Mouse (Mus musculus): ENCODE data around the gene Kank1. TPM values are rescaled to one million over a fixed set of nuclear protein-coding genes. Genes with fewer than 3 reads are reported as not detected.

The Kank1 gene
- total and polyA plus RNA-seq, 2 experiments from 2014 or later, result 27.0 to 41.2 TPM

- TF ChIP-seq CTCF (IDR thresholded peaks at IDR 0.05; ENCODE audit: low read depth) (no peak), EP300 (IDR thresholded peaks at IDR 0.05; ENCODE audit: low read depth) (no peak)
- Histone ChIP-seq H3K27ac (ENCODE audit: low read depth) (no peak overlapping the region), H3K9ac (replicated peaks; ENCODE audit: low read depth, low read length) (no peak overlapping the region), H3K36me3 (replicated peaks; ENCODE audit: control insufficient read depth, insufficient read depth, low read length) (no peaks in the 10 kb centered on the region), H3K4me2 (ENCODE audit: low read depth, low read length) (no peak overlapping the region), H3K4me3 (ENCODE audit: low read depth, low read length) (no peak overlapping the region), H3K9me3 (replicated peaks; ENCODE audit: control insufficient read depth, low read length) (no peaks in the 10 kb centered on the region), H3K4me1 (ENCODE audit: control insufficient read depth, insufficient read depth) (no peaks in the 10 kb centered on the region), H3K27me3 (ENCODE audit: control insufficient read depth, insufficient read depth, low read length) (no peaks in the 10 kb centered on the region)
- ATAC-seq (ENCODE audit: insufficient read depth, low read depth), result no peak
- DNase-seq (ENCODE audit: low spot score), result no peak
- WGBS, result 93% methylated on average over 5 of the region's 5 CpGs
Measured at GRCm38 (mm10) chr19:25301189-25301588, 64.4 kb downstream of the Kank1 start.

- Histone ChIP-seq H3K27me3 (ENCODE audit: control insufficient read depth, insufficient read depth, low read length) (no peaks in the 10 kb centered on the region), H3K4me3 (ENCODE audit: low read depth, low read length) (no peak overlapping the region), H3K27ac (ENCODE audit: low read depth) (no peak overlapping the region), H3K9ac (replicated peaks; ENCODE audit: low read depth, low read length) (no peak overlapping the region), H3K4me2 (ENCODE audit: low read depth, low read length) (no peak overlapping the region), H3K9me3 (replicated peaks; ENCODE audit: control insufficient read depth, low read length) (no peaks in the 10 kb centered on the region), H3K36me3 (replicated peaks; ENCODE audit: control insufficient read depth, insufficient read depth, low read length) (no peaks in the 10 kb centered on the region), H3K4me1 (ENCODE audit: control insufficient read depth, insufficient read depth) (peaks cover 27% of the 10 kb centered on the region)
- DNase-seq (ENCODE audit: low spot score) (no peak), ATAC-seq (ENCODE audit: insufficient read depth, low read depth) (no peak)
- TF ChIP-seq EP300 (IDR thresholded peaks at IDR 0.05; ENCODE audit: low read depth) (no peak), CTCF (IDR thresholded peaks at IDR 0.05; ENCODE audit: low read depth) (peak; percentile 27; the same call in 1 of the 2 replicates)
- WGBS, result 65% methylated on average over 9 of the region's 9 CpGs
Measured at GRCm38 (mm10) chr19:25306277-25306676, 69.5 kb downstream of the Kank1 start.

GRCm38 (mm10) chr19:25308156-25308555, 71.4 kb downstream of the Kank1 start:
- Histone ChIP-seq H3K27ac (ENCODE audit: low read depth) (no peak overlapping the region), H3K9ac (replicated peaks; ENCODE audit: low read depth, low read length) (no peak overlapping the region), H3K4me2 (ENCODE audit: low read depth, low read length) (peak overlapping the region; percentile 53; the same call in 1 of the 2 replicates), H3K27me3 (ENCODE audit: control insufficient read depth, insufficient read depth, low read length) (no peaks in the 10 kb centered on the region), H3K36me3 (replicated peaks; ENCODE audit: control insufficient read depth, insufficient read depth, low read length) (no peaks in the 10 kb centered on the region), H3K4me1 (ENCODE audit: control insufficient read depth, insufficient read depth) (peaks cover 44% of the 10 kb centered on the region), H3K9me3 (replicated peaks; ENCODE audit: control insufficient read depth, low read length) (no peaks in the 10 kb centered on the region), H3K4me3 (ENCODE audit: low read depth, low read length) (no peak overlapping the region)
- 32% methylated on average over 2 of the region's 2 CpGs for WGBS
- DNase-seq (ENCODE audit: low spot score) (no peak), ATAC-seq (ENCODE audit: insufficient read depth, low read depth) (no peak)
- no peak for TF ChIP-seq CTCF (IDR thresholded peaks at IDR 0.05; ENCODE audit: low read depth)
- no peak for TF ChIP-seq EP300 (IDR thresholded peaks at IDR 0.05; ENCODE audit: low read depth)

- Histone ChIP-seq H3K27ac (ENCODE audit: low read depth) (peak overlapping the region; percentile 64), H3K9me3 (replicated peaks; ENCODE audit: control insufficient read depth, low read length) (no peaks in the 10 kb centered on the region), H3K36me3 (replicated peaks; ENCODE audit: control insufficient read depth, insufficient read depth, low read length) (no peaks in the 10 kb centered on the region), H3K4me3 (ENCODE audit: low read depth, low read length) (peak overlapping the region; percentile 20; the same call in 1 of the 2 replicates), H3K4me1 (ENCODE audit: control insufficient read depth, insufficient read depth) (peaks cover 44% of the 10 kb centered on the region), H3K27me3 (ENCODE audit: control insufficient read depth, insufficient read depth, low read length) (no peaks in the 10 kb centered on the region), H3K4me2 (ENCODE audit: low read depth, low read length) (peak overlapping the region; percentile 53), H3K9ac (replicated peaks; ENCODE audit: low read depth, low read length) (peak overlapping the region; percentile 10; the same call in 1 of the 2 replicates)
- peak; percentile 20; the same call in 1 of the 2 replicates for ATAC-seq (ENCODE audit: insufficient read depth, low read depth)
- peak; percentile 23 for DNase-seq (ENCODE audit: low spot score)
- 13% methylated on average over 12 of the region's 12 CpGs for WGBS
- no peak for TF ChIP-seq CTCF (IDR thresholded peaks at IDR 0.05; ENCODE audit: low read depth)
- TF ChIP-seq EP300 (IDR thresholded peaks at IDR 0.05; ENCODE audit: low read depth), result no peak
Measured at GRCm38 (mm10) chr19:25308763-25309162, 72.0 kb downstream of the Kank1 start.

- DNase-seq (ENCODE audit: low spot score) (no peak), ATAC-seq (ENCODE audit: insufficient read depth, low read depth) (no peak)
- no peaks in the 10 kb centered on the region for H3K36me3 ChIP-seq (replicated peaks; ENCODE audit: control insufficient read depth, insufficient read depth, low read length)
- H3K9ac ChIP-seq (replicated peaks; ENCODE audit: low read depth, low read length), result no peak overlapping the region
- no peak for TF ChIP-seq CTCF (IDR thresholded peaks at IDR 0.05; ENCODE audit: low read depth)
- TF ChIP-seq EP300 (IDR thresholded peaks at IDR 0.05; ENCODE audit: low read depth), result no peak
- no peaks in the 10 kb centered on the region for H3K9me3 ChIP-seq (replicated peaks; ENCODE audit: control insufficient read depth, low read length)
- H3K27me3 ChIP-seq (ENCODE audit: control insufficient read depth, insufficient read depth, low read length), result no peaks in the 10 kb centered on the region
- H3K4me3 ChIP-seq (ENCODE audit: low read depth, low read length), result no peak overlapping the region
- H3K4me1 ChIP-seq (ENCODE audit: control insufficient read depth, insufficient read depth), result peaks cover 52% of the 10 kb centered on the region
- no peak overlapping the region for H3K4me2 ChIP-seq (ENCODE audit: low read depth, low read length)
- 82% methylated on average over 5 of the region's 5 CpGs for WGBS
- no peak overlapping the region for H3K27ac ChIP-seq (ENCODE audit: low read depth)
Measured at GRCm38 (mm10) chr19:25310989-25311388, 74.2 kb downstream of the Kank1 start.

- no peaks in the 10 kb centered on the region for H3K36me3 ChIP-seq (replicated peaks; ENCODE audit: control insufficient read depth, insufficient read depth, low read length)
- no peak overlapping the region for H3K4me3 ChIP-seq (ENCODE audit: low read depth, low read length)
- H3K27me3 ChIP-seq (ENCODE audit: control insufficient read depth, insufficient read depth, low read length), result no peaks in the 10 kb centered on the region
- H3K4me2 ChIP-seq (ENCODE audit: low read depth, low read length), result no peak overlapping the region
- WGBS, result 40% methylated on average over 7 of the region's 7 CpGs
- TF ChIP-seq EP300 (IDR thresholded peaks at IDR 0.05; ENCODE audit: low read depth), result no peak
- TF ChIP-seq CTCF (IDR thresholded peaks at IDR 0.05; ENCODE audit: low read depth), result no peak
- ATAC-seq (ENCODE audit: insufficient read depth, low read depth) (no peak), DNase-seq (ENCODE audit: low spot score) (no peak)
- H3K27ac ChIP-seq (ENCODE audit: low read depth), result no peak overlapping the region
- H3K4me1 ChIP-seq (ENCODE audit: control insufficient read depth, insufficient read depth), result peaks cover 53% of the 10 kb centered on the region
- no peaks in the 10 kb centered on the region for H3K9me3 ChIP-seq (replicated peaks; ENCODE audit: control insufficient read depth, low read length)
- H3K9ac ChIP-seq (replicated peaks; ENCODE audit: low read depth, low read length), result no peak overlapping the region
Measured at GRCm38 (mm10) chr19:25311626-25312025, 74.9 kb downstream of the Kank1 start.

Data from heart, postnatal 0 days (tissue).